Mouse (Mus musculus): ENCODE results near the gene Cdon. TPM values are rescaled to one million over a fixed set of nuclear protein-coding genes. Genes with fewer than 3 reads are reported as not detected.

Cdon gene
- polyA plus RNA-seq, 1 experiment from 2014 or later, result 5.0 TPM

- no peak overlapping the region for H3K27ac ChIP-seq (ENCODE audit: low read length)
- no peaks in the 10 kb centered on the region; the same call in 1 of the 2 replicates for H3K36me3 ChIP-seq (ENCODE audit: control insufficient read depth, insufficient read depth)
- H3K9me3 ChIP-seq (replicated peaks; ENCODE audit: control insufficient read depth, low read length), result no peaks in the 10 kb centered on the region
- ATAC-seq (replicated peaks; ENCODE audit: extremely low read depth, insufficient read depth, low FRiP score), result no peak
- no peak overlapping the region for H3K4me3 ChIP-seq (ENCODE audit: low read length)
- WGBS, result 77% methylated on average over 13 of the region's 13 CpGs
- H3K4me1 ChIP-seq (ENCODE audit: control insufficient read depth, insufficient read depth, low read length), result no peaks in the 10 kb centered on the region
- H3K27me3 ChIP-seq (ENCODE audit: control insufficient read depth, insufficient read depth, low read length), result no peaks in the 10 kb centered on the region
- no peak overlapping the region for H3K4me2 ChIP-seq (ENCODE audit: low read depth, low read length)
- H3K9ac ChIP-seq (ENCODE audit: low read length), result no peak overlapping the region
These were observed 22.9 kb downstream of the Cdon start for GRCm38 (mm10) chr9:35443618-35444511.

GRCm38 (mm10) chr9:35444512-35444886 lies 23.6 kb downstream of the Cdon start:
- Histone ChIP-seq H3K36me3 (ENCODE audit: control insufficient read depth, insufficient read depth) (no peaks in the 10 kb centered on the region; the same call in 1 of the 2 replicates), H3K9ac (ENCODE audit: low read length) (no peak overlapping the region), H3K9me3 (replicated peaks; ENCODE audit: control insufficient read depth, low read length) (no peaks in the 10 kb centered on the region), H3K4me3 (ENCODE audit: low read length) (no peak overlapping the region), H3K27ac (ENCODE audit: low read length) (no peak overlapping the region), H3K4me2 (ENCODE audit: low read depth, low read length) (no peak overlapping the region), H3K27me3 (ENCODE audit: control insufficient read depth, insufficient read depth, low read length) (no peaks in the 10 kb centered on the region), H3K4me1 (ENCODE audit: control insufficient read depth, insufficient read depth, low read length) (no peaks in the 10 kb centered on the region)
- 70% methylated on average over 8 of the region's 8 CpGs for WGBS
- no peak for ATAC-seq (replicated peaks; ENCODE audit: extremely low read depth, insufficient read depth, low FRiP score)

- no peak overlapping the region for H3K4me3 ChIP-seq (ENCODE audit: low read length)
- no peak overlapping the region for H3K4me2 ChIP-seq (ENCODE audit: low read depth, low read length)
- no peak overlapping the region for H3K9ac ChIP-seq (ENCODE audit: low read length)
- no peaks in the 10 kb centered on the region for H3K4me1 ChIP-seq (ENCODE audit: control insufficient read depth, insufficient read depth, low read length)
- ATAC-seq (replicated peaks; ENCODE audit: extremely low read depth, insufficient read depth, low FRiP score), result no peak
- no peaks in the 10 kb centered on the region for H3K9me3 ChIP-seq (replicated peaks; ENCODE audit: control insufficient read depth, low read length)
- H3K36me3 ChIP-seq (ENCODE audit: control insufficient read depth, insufficient read depth), result no peaks in the 10 kb centered on the region; the same call in 1 of the 2 replicates
- no peaks in the 10 kb centered on the region for H3K27me3 ChIP-seq (ENCODE audit: control insufficient read depth, insufficient read depth, low read length)
- no peak overlapping the region for H3K27ac ChIP-seq (ENCODE audit: low read length)
- 59% methylated on average over 4 of the region's 4 CpGs for WGBS
These were observed 26.0 kb downstream of the Cdon start for GRCm38 (mm10) chr9:35446916-35447315.

- no peak overlapping the region for H3K4me3 ChIP-seq (ENCODE audit: low read length)
- 65% methylated on average over 6 of the region's 6 CpGs for WGBS
- no peaks in the 10 kb centered on the region for H3K4me1 ChIP-seq (ENCODE audit: control insufficient read depth, insufficient read depth, low read length)
- H3K27me3 ChIP-seq (ENCODE audit: control insufficient read depth, insufficient read depth, low read length), result no peaks in the 10 kb centered on the region
- H3K27ac ChIP-seq (ENCODE audit: low read length), result no peak overlapping the region
- no peak overlapping the region for H3K4me2 ChIP-seq (ENCODE audit: low read depth, low read length)
- H3K9ac ChIP-seq (ENCODE audit: low read length), result no peak overlapping the region
- ATAC-seq (replicated peaks; ENCODE audit: extremely low read depth, insufficient read depth, low FRiP score), result no peak
- H3K9me3 ChIP-seq (replicated peaks; ENCODE audit: control insufficient read depth, low read length), result no peaks in the 10 kb centered on the region
- peaks cover 14% of the 10 kb centered on the region for H3K36me3 ChIP-seq (ENCODE audit: control insufficient read depth, insufficient read depth)
These were observed 32.4 kb downstream of the Cdon start for GRCm38 (mm10) chr9:35453311-35453710.

- H3K9ac ChIP-seq (ENCODE audit: low read length), result no peak overlapping the region
- WGBS, result 71% methylated on average over 8 of the region's 8 CpGs
- H3K4me2 ChIP-seq (ENCODE audit: low read depth, low read length), result no peak overlapping the region
- H3K4me3 ChIP-seq (ENCODE audit: low read length), result no peak overlapping the region
- no peak for ATAC-seq (replicated peaks; ENCODE audit: extremely low read depth, insufficient read depth, low FRiP score)
- H3K27ac ChIP-seq (ENCODE audit: low read length), result no peak overlapping the region
- no peaks in the 10 kb centered on the region for H3K9me3 ChIP-seq (replicated peaks; ENCODE audit: control insufficient read depth, low read length)
- H3K36me3 ChIP-seq (ENCODE audit: control insufficient read depth, insufficient read depth), result peaks cover 28% of the 10 kb centered on the region
- no peaks in the 10 kb centered on the region for H3K4me1 ChIP-seq (ENCODE audit: control insufficient read depth, insufficient read depth, low read length)
- no peaks in the 10 kb centered on the region for H3K27me3 ChIP-seq (ENCODE audit: control insufficient read depth, insufficient read depth, low read length)
These were observed 38.7 kb downstream of the Cdon start for GRCm38 (mm10) chr9:35459594-35459993.

GRCm38 (mm10) chr9:35467264-35467817 lies 46.4 kb downstream of the Cdon start:
- no peak overlapping the region for H3K27ac ChIP-seq (ENCODE audit: low read length)
- H3K4me1 ChIP-seq (ENCODE audit: control insufficient read depth, insufficient read depth, low read length), result no peaks in the 10 kb centered on the region
- no peak for ATAC-seq (replicated peaks; ENCODE audit: extremely low read depth, insufficient read depth, low FRiP score)
- WGBS, result 53% methylated on average over 8 of the region's 8 CpGs
- H3K9ac ChIP-seq (ENCODE audit: low read length), result no peak overlapping the region
- H3K36me3 ChIP-seq (ENCODE audit: control insufficient read depth, insufficient read depth), result peaks cover 22% of the 10 kb centered on the region
- H3K27me3 ChIP-seq (ENCODE audit: control insufficient read depth, insufficient read depth, low read length), result no peaks in the 10 kb centered on the region
- H3K9me3 ChIP-seq (replicated peaks; ENCODE audit: control insufficient read depth, low read length), result no peaks in the 10 kb centered on the region
- no peak overlapping the region for H3K4me2 ChIP-seq (ENCODE audit: low read depth, low read length)
- no peak overlapping the region for H3K4me3 ChIP-seq (ENCODE audit: low read length)

GRCm38 (mm10) chr9:35468913-35469312 lies 48.0 kb downstream of the Cdon start:
- no peak for ATAC-seq (replicated peaks; ENCODE audit: extremely low read depth, insufficient read depth, low FRiP score)
- Histone ChIP-seq H3K9ac (ENCODE audit: low read length) (no peak overlapping the region), H3K27me3 (ENCODE audit: control insufficient read depth, insufficient read depth, low read length) (no peaks in the 10 kb centered on the region), H3K27ac (ENCODE audit: low read length) (no peak overlapping the region), H3K9me3 (replicated peaks; ENCODE audit: control insufficient read depth, low read length) (no peaks in the 10 kb centered on the region), H3K4me2 (ENCODE audit: low read depth, low read length) (no peak overlapping the region), H3K36me3 (ENCODE audit: control insufficient read depth, insufficient read depth) (peaks cover 13% of the 10 kb centered on the region), H3K4me1 (ENCODE audit: control insufficient read depth, insufficient read depth, low read length) (no peaks in the 10 kb centered on the region), H3K4me3 (ENCODE audit: low read length) (no peak overlapping the region)

- Histone ChIP-seq H3K27me3 (ENCODE audit: control insufficient read depth, insufficient read depth, low read length) (no peaks in the 10 kb centered on the region), H3K27ac (ENCODE audit: low read length) (no peak overlapping the region), H3K4me3 (ENCODE audit: low read length) (no peak overlapping the region), H3K9me3 (replicated peaks; ENCODE audit: control insufficient read depth, low read length) (no peaks in the 10 kb centered on the region), H3K4me2 (ENCODE audit: low read depth, low read length) (no peak overlapping the region), H3K36me3 (ENCODE audit: control insufficient read depth, insufficient read depth) (peaks cover 30% of the 10 kb centered on the region), H3K9ac (ENCODE audit: low read length) (no peak overlapping the region), H3K4me1 (ENCODE audit: control insufficient read depth, insufficient read depth, low read length) (no peaks in the 10 kb centered on the region)
- ATAC-seq (replicated peaks; ENCODE audit: extremely low read depth, insufficient read depth, low FRiP score), result no peak
- 77% methylated on average over 10 of the region's 10 CpGs for WGBS
These were observed 53.3 kb downstream of the Cdon start for GRCm38 (mm10) chr9:35474104-35474724.

- no peak overlapping the region for H3K4me2 ChIP-seq (ENCODE audit: low read depth, low read length)
- no peaks in the 10 kb centered on the region for H3K9me3 ChIP-seq (replicated peaks; ENCODE audit: control insufficient read depth, low read length)
- H3K4me3 ChIP-seq (ENCODE audit: low read length), result no peak overlapping the region
- WGBS, result 81% methylated on average over 7 of the region's 7 CpGs
- H3K27me3 ChIP-seq (ENCODE audit: control insufficient read depth, insufficient read depth, low read length), result no peaks in the 10 kb centered on the region
- no peak for ATAC-seq (replicated peaks; ENCODE audit: extremely low read depth, insufficient read depth, low FRiP score)
- no peaks in the 10 kb centered on the region for H3K4me1 ChIP-seq (ENCODE audit: control insufficient read depth, insufficient read depth, low read length)
- no peak overlapping the region for H3K27ac ChIP-seq (ENCODE audit: low read length)
- H3K36me3 ChIP-seq (ENCODE audit: control insufficient read depth, insufficient read depth), result peaks cover 33% of the 10 kb centered on the region
- no peak overlapping the region for H3K9ac ChIP-seq (ENCODE audit: low read length)
These were observed 54.5 kb downstream of the Cdon start for GRCm38 (mm10) chr9:35475394-35475793.

Data from heart, embryonic 16.5 days (tissue).